Mouse (Mus musculus) liver, embryonic 15.5 days (tissue): ENCODE data around the gene Esyt3. TPM values are rescaled to one million over a fixed set of nuclear protein-coding genes. Genes with fewer than 3 reads are reported as not detected.

Experiments
- ATAC-seq: fragments of 200-750 bp; cut with Nextera tagmentation; 2 replicates; pipeline ENCODE4 v1.8.0; 2017; ENCODE audit warnings: moderate number of reproducible peaks, mild to moderate bottlenecking, moderate library complexity; ENCODE audit not compliant: insufficient read depth
- H3K27ac ChIP-seq: fragments of 300-500 bp; sonication (generic); replicated peaks from 2 replicates; pipeline ENCODE4 v1.5.1; 2015; ENCODE audit warnings: mild to moderate bottlenecking, inconsistent platforms
- H3K27me3 ChIP-seq: fragments of 300-500 bp; sonication (generic); 2 replicates; pipeline ENCODE4 v1.6.1; 2015; ENCODE audit warnings: mild to moderate bottlenecking, inconsistent platforms
- H3K36me3 ChIP-seq: fragments of 300-500 bp; sonication (generic); replicated peaks from 2 replicates; pipeline ENCODE4 v1.6.1; 2015; ENCODE audit warnings: moderate library complexity, mild to moderate bottlenecking, inconsistent platforms
- H3K4me1 ChIP-seq: fragments of 300-500 bp; sonication (generic); replicated peaks from 2 replicates; pipeline ENCODE4 v1.6.1; 2015; ENCODE audit warnings: inconsistent platforms
- H3K4me2 ChIP-seq: fragments of 300-500 bp; sonication (generic); 2 replicates; pipeline ENCODE4 v1.6.1; 2015; ENCODE audit warnings: moderate library complexity, mild to moderate bottlenecking, inconsistent platforms
- H3K4me3 ChIP-seq: fragments of 300-500 bp; sonication (generic); replicated peaks from 2 replicates; pipeline ENCODE4 v1.5.1; 2015; ENCODE audit warnings: mild to moderate bottlenecking, inconsistent platforms
- H3K9ac ChIP-seq: fragments of 300-500 bp; sonication (generic); 2 replicates; pipeline ENCODE4 v1.6.1; 2015; ENCODE audit warnings: moderate library complexity, mild to moderate bottlenecking, inconsistent platforms
- H3K9me3 ChIP-seq: fragments of 300-500 bp; sonication (generic); replicated peaks from 2 replicates; pipeline ENCODE4 v1.6.1; 2016; ENCODE audit warnings: inconsistent platforms
- WGBS: fragments of 180-500 bp; shearing (Covaris S2); methylation state at CpG from one replicate; pipeline ENCODE4 v1.1.7; 2015; ENCODE audit warnings: mixed read lengths; ENCODE audit not compliant: insufficient replicate concordance; 5-methylcytosine and 5-hydroxymethylcytosine counted together
- polyA plus RNA-seq: library from polyadenylated mRNA; unstranded; fragments of >200 nt; fragmentation: Nextera tagmentation; extraction: Ambion mirVana; gene quantifications from 2 replicates; pipeline ENCODE4 v1.2.1, GENCODE M21; 2015

The Esyt3 gene
- polyA plus RNA-seq, 1 experiment from 2014 or later: 0.12 TPM

DNA sequence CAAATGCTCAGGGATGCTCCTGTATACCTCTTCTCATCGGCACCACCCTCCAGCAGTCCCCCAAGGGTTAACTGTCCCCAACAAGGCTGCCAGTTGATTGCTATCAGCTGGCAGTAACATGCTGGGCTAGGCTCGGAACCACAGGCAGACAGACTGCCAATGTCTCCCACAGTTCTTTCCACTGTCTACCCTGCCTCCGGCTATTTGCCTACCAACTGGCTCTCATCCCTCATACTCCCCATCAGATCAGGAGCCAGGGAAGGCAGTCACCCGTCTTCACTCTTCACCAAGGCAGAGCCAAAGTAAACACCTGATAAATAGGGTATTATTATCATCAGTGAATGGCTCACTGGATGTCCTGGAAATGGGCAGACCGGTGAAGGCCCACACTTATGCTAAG is 3.6 kb downstream of the Esyt3 start:
- Histone ChIP-seq H3K4me1 (peaks cover 6% of the 10 kb centered on the region), H3K27ac (no peak overlapping the region), H3K36me3 (no peaks in the 10 kb centered on the region), H3K4me2 (no peak overlapping the region), H3K4me3 (no peak overlapping the region), H3K9ac (no peak overlapping the region), H3K27me3 (peaks cover 52% of the 10 kb centered on the region), H3K9me3 (no peaks in the 10 kb centered on the region)
- no peak for ATAC-seq
- 48% methylated on average over 5 of the region's 5 CpGs for WGBS

GRCm38 (mm10) chr9:99353390-99353789 is 5.0 kb downstream of the Esyt3 start:
- Histone ChIP-seq H3K9ac (no peak overlapping the region), H3K9me3 (no peaks in the 10 kb centered on the region), H3K27ac (no peak overlapping the region), H3K36me3 (no peaks in the 10 kb centered on the region), H3K4me3 (no peak overlapping the region), H3K4me2 (no peak overlapping the region), H3K27me3 (peaks cover 38% of the 10 kb centered on the region), H3K4me1 (peaks cover 6% of the 10 kb centered on the region)
- 38% methylated on average over 6 of the region's 6 CpGs for WGBS
- ATAC-seq: no peak

DNA sequence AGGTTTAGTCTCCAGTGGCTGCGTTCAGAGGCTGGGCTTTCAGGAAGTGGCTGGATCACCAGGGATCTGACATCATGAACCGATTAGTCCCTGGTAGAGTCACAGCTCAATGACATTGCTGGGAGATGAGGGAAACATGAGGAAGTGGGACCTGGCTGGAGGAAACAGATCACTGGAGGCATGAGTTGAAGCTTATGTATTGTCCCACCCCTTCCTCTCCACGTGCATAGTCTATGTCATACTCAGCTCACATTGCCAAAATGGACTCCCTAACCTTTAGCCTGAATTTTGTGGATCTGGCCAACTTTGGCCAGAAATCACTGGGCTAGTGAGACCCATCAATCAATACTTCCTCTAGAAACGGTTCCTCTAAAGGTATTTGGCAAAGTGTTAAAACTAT is 5.4 kb downstream of the Esyt3 start:
- 23% methylated on average over 4 of the region's 4 CpGs for WGBS
- no peak overlapping the region for H3K4me2 ChIP-seq
- no peak overlapping the region for H3K27ac ChIP-seq
- ATAC-seq: no peak
- H3K4me1 ChIP-seq: peaks cover 5% of the 10 kb centered on the region
- no peak overlapping the region for H3K9ac ChIP-seq
- H3K4me3 ChIP-seq: no peak overlapping the region
- H3K9me3 ChIP-seq: no peaks in the 10 kb centered on the region
- H3K36me3 ChIP-seq: no peaks in the 10 kb centered on the region
- peaks cover 34% of the 10 kb centered on the region for H3K27me3 ChIP-seq

DNA sequence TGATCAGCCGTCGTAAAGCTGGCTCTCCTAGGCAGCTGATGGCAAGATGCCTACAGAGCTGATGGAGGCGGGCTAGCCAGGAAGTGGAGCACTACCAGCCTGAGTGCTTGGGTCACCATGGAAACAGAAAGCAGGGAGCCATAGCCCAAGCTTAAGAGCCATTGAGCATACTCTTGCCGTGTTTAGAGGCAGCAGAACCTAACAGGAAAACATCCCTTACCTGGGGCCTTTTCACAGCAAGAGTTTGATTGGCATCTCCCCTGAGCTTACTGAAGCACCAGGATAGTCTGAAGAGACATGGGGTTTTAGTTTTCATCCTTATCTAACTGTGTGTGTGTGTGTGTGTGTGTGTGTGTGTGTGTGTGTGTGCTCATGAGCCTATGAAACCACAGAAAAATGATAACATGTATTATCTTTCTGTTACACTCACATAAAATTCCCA is 13.0 kb downstream of the Esyt3 start:
- no peak for ATAC-seq
- Histone ChIP-seq H3K9ac (no peak overlapping the region), H3K27me3 (no peaks in the 10 kb centered on the region), H3K36me3 (no peaks in the 10 kb centered on the region), H3K27ac (no peak overlapping the region), H3K4me3 (no peak overlapping the region), H3K4me1 (no peaks in the 10 kb centered on the region), H3K4me2 (no peak overlapping the region), H3K9me3 (no peaks in the 10 kb centered on the region)
- 32% methylated on average over 4 of the region's 4 CpGs for WGBS

GRCm38 (mm10) chr9:99341600-99341999 is 16.8 kb downstream of the Esyt3 start:
- H3K36me3 ChIP-seq: no peaks in the 10 kb centered on the region
- H3K4me2 ChIP-seq: no peak overlapping the region
- 15% methylated on average over 3 of the region's 3 CpGs for WGBS
- no peaks in the 10 kb centered on the region for H3K9me3 ChIP-seq
- no peak overlapping the region for H3K27ac ChIP-seq
- H3K4me3 ChIP-seq: no peak overlapping the region
- no peak overlapping the region for H3K9ac ChIP-seq
- ATAC-seq: no peak
- H3K4me1 ChIP-seq: no peaks in the 10 kb centered on the region
- no peaks in the 10 kb centered on the region for H3K27me3 ChIP-seq

DNA sequence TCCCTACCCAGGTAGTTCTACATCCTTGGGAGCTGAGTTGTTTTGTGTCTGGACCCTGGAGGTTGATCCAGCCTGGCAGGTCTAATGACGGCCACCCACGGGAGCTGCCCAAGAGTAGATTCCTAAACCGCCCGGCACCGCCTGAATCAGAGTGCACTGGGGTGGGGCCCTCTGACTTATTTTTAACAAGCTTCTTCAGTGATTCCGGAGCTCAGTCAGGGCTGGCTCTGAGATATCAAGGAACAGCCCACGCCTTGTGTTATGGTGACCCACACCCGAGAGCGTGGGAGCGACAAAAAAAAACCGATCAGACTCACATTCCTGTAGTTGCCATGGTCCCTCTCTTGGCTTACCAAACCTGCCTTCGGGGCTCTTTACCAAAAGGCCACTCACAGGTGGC is 18.2 kb downstream of the Esyt3 start:
- H3K9me3 ChIP-seq: no peaks in the 10 kb centered on the region
- 69% methylated on average over 12 of the region's 12 CpGs for WGBS
- no peak overlapping the region for H3K4me2 ChIP-seq
- ATAC-seq: no peak
- H3K27me3 ChIP-seq: no peaks in the 10 kb centered on the region
- no peak overlapping the region for H3K27ac ChIP-seq
- no peaks in the 10 kb centered on the region for H3K4me1 ChIP-seq
- H3K4me3 ChIP-seq: no peak overlapping the region
- H3K9ac ChIP-seq: no peak overlapping the region
- H3K36me3 ChIP-seq: no peaks in the 10 kb centered on the region

- no peak overlapping the region for H3K4me3 ChIP-seq
- no peak overlapping the region for H3K4me2 ChIP-seq
- H3K36me3 ChIP-seq: no peaks in the 10 kb centered on the region
- 69% methylated on average over 1 of the region's 1 CpGs for WGBS
- no peaks in the 10 kb centered on the region for H3K9me3 ChIP-seq
- no peak for ATAC-seq
- no peak overlapping the region for H3K9ac ChIP-seq
- H3K27me3 ChIP-seq: no peaks in the 10 kb centered on the region
- no peak overlapping the region for H3K27ac ChIP-seq
- H3K4me1 ChIP-seq: no peaks in the 10 kb centered on the region
Observed at GRCm38 (mm10) chr9:99339182-99339581, 19.2 kb downstream of the Esyt3 start.

- Histone ChIP-seq H3K27me3 (no peaks in the 10 kb centered on the region), H3K9me3 (no peaks in the 10 kb centered on the region), H3K27ac (no peak overlapping the region), H3K4me1 (no peaks in the 10 kb centered on the region), H3K36me3 (no peaks in the 10 kb centered on the region), H3K4me2 (no peak overlapping the region), H3K9ac (no peak overlapping the region), H3K4me3 (no peak overlapping the region)
- no peak for ATAC-seq
- WGBS: 67% methylated on average over 1 of the region's 1 CpGs
Observed at GRCm38 (mm10) chr9:99338293-99338692, 20.1 kb downstream of the Esyt3 start.

- no peak for ATAC-seq
- H3K9ac ChIP-seq: no peak overlapping the region
- H3K4me1 ChIP-seq: no peaks in the 10 kb centered on the region
- no peaks in the 10 kb centered on the region for H3K36me3 ChIP-seq
- H3K4me2 ChIP-seq: no peak overlapping the region
- H3K27me3 ChIP-seq: no peaks in the 10 kb centered on the region
- no peaks in the 10 kb centered on the region for H3K9me3 ChIP-seq
- 60% methylated on average over 4 of the region's 4 CpGs for WGBS
- no peak overlapping the region for H3K4me3 ChIP-seq
- H3K27ac ChIP-seq: no peak overlapping the region
Observed at GRCm38 (mm10) chr9:99336538-99336937, 21.8 kb downstream of the Esyt3 start.

- Histone ChIP-seq H3K27me3 (no peaks in the 10 kb centered on the region), H3K36me3 (no peaks in the 10 kb centered on the region), H3K4me1 (no peaks in the 10 kb centered on the region), H3K9ac (no peak overlapping the region), H3K4me2 (no peak overlapping the region), H3K4me3 (no peak overlapping the region), H3K27ac (no peak overlapping the region), H3K9me3 (no peaks in the 10 kb centered on the region)
- ATAC-seq: no peak
- 67% methylated on average over 4 of the region's 4 CpGs for WGBS
Observed at GRCm38 (mm10) chr9:99326881-99327280, 31.5 kb downstream of the Esyt3 start.

- Histone ChIP-seq H3K4me3 (no peak overlapping the region), H3K4me1 (no peaks in the 10 kb centered on the region), H3K27ac (no peak overlapping the region), H3K36me3 (no peaks in the 10 kb centered on the region), H3K9me3 (no peaks in the 10 kb centered on the region), H3K4me2 (no peak overlapping the region), H3K9ac (no peak overlapping the region), H3K27me3 (no peaks in the 10 kb centered on the region)
- ATAC-seq: no peak
- 46% methylated on average over 4 of the region's 4 CpGs for WGBS
Observed at GRCm38 (mm10) chr9:99325961-99326360, 32.4 kb downstream of the Esyt3 start.

DNA sequence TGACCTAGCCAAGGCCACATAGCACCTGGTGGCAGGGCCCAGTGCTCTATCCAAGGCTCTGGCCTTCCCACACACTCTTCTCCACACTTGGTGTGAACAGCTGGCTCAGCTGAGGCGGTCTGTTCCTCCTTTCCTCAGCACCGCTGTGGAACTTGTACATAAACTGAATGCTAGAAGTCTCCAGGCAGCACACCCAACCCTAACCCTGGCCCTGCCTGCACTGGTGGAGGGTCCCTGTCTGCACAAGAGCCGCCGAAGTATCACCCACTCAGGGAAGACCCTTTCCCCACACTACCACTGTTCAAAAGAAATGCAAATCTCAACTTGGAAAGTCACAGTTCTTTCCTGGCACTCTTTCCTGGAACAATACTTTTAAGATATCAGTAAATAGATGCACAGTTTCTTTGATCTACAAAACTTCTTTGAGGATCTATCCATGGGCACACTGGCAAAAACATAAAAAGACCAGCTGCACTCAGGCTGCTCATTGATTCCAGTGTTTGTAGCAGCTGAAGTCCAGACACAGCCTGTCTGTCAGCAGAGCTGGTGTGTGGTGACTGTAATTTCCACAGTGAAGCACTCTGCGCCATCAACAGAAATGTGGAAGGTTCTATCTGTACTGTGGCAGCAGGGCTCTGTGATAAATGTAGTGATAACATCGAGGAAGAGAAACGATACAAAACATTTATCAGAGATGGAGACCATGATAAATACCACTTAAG is 33.0 kb downstream of the Esyt3 start:
- 72% methylated on average over 7 of the region's 7 CpGs for WGBS
- Histone ChIP-seq H3K4me3 (no peak overlapping the region), H3K9ac (no peak overlapping the region), H3K9me3 (no peaks in the 10 kb centered on the region), H3K27ac (no peak overlapping the region), H3K4me1 (no peaks in the 10 kb centered on the region), H3K4me2 (no peak overlapping the region), H3K36me3 (no peaks in the 10 kb centered on the region), H3K27me3 (no peaks in the 10 kb centered on the region)
- ATAC-seq: no peak
